Mouse (Mus musculus) testis, adult 2 months (tissue): Measurements from ENCODE around the gene Sim2.

Source experiments
- CTCF ChIP-seq: fragments of 200-500 bp; IDR thresholded peaks from 2 replicates; pipeline ENCODE4 v1.5.1; 2012; ENCODE audit warnings: low read depth, mild to moderate bottlenecking, inconsistent platforms, low read length, moderate library complexity; ENCODE audit not compliant: control insufficient read depth, insufficient read depth, insufficient replicate concordance
- POLR2A ChIP-seq: fragments of 200-500 bp; IDR thresholded peaks from 2 replicates; pipeline ENCODE4 v1.6.1; 2012; ENCODE audit warnings: low read depth, mild to moderate bottlenecking, inconsistent platforms, low read length, moderate library complexity; ENCODE audit not compliant: control insufficient read depth

DNA sequence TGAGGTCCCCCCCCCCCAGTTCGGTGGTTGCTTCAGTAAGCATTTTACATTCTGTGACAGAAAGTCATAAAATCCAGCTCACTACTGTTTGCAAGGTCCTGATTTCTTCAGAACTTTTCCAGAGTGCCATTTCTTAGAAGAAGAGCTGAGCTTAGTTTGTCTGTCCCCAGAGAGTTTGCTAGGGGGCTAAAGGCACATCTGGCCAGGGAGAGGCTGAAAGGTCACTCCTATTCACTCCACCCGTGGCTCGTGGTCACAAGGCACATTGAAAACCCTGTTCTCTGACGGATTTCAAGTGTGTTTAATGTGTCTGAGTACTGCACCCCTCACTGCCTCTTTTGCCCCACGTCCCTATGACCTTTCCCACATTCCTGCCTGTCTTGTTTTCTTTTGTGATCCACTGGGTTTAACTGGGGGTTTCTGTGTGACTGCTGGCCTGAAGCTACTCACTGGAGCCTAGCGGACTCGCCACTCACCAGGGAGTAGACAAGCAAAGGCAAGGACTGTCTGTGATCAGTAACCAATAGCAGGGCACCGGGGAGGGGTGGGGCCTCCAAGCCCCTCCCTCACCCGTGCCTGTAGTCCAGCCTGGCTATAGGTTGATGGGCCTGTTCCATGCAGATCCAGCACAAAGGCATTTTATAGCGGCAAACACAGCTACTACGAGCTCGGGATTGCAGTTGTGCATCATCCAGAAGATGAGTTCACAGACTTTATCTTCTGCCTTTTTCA is 13.2 kb downstream of the Sim2 start:
- TF ChIP-seq POLR2A (no peak), CTCF (no peak)
